Mouse (Mus musculus): ENCODE data around the gene Mroh2a. TPM values are rescaled to one million over a fixed set of nuclear protein-coding genes. Genes with fewer than 3 reads are reported as not detected.
A peak's percentile ranks its signal among the peaks of the same experiment; 100 is the strongest.

Mroh2a gene
- polyA plus RNA-seq, 1 experiment from 2014 or later = 2.2 TPM

GRCm38 (mm10) chr1:88304261-88304985 lies 77.6 kb downstream of the Mroh2a start:
- H3K4me2 ChIP-seq = no peak overlapping the region
- 61% methylated on average over 8 of the region's 8 CpGs for WGBS
- no peak overlapping the region for H3K27ac ChIP-seq
- H3K36me3 ChIP-seq = no peaks in the 10 kb centered on the region
- H3K4me1 ChIP-seq = no peaks in the 10 kb centered on the region
- peaks cover 52% of the 10 kb centered on the region for H3K9me3 ChIP-seq
- ATAC-seq (ENCODE audit: insufficient number of reproducible peaks, low FRiP score, low TSS enrichment, low read depth) = no peak
- H3K27me3 ChIP-seq = no peaks in the 10 kb centered on the region
- no peak overlapping the region for H3K9ac ChIP-seq
- H3K4me3 ChIP-seq = no peak overlapping the region

GRCm38 (mm10) chr1:88305018-88305795 lies 78.4 kb downstream of the Mroh2a start:
- H3K9me3 ChIP-seq = peaks cover 50% of the 10 kb centered on the region
- no peak overlapping the region for H3K4me3 ChIP-seq
- no peaks in the 10 kb centered on the region for H3K4me1 ChIP-seq
- no peak overlapping the region for H3K4me2 ChIP-seq
- H3K36me3 ChIP-seq = no peaks in the 10 kb centered on the region
- 46% methylated on average over 6 of the region's 6 CpGs for WGBS
- H3K27me3 ChIP-seq = no peaks in the 10 kb centered on the region
- ATAC-seq (ENCODE audit: insufficient number of reproducible peaks, low FRiP score, low TSS enrichment, low read depth) = no peak
- no peak overlapping the region for H3K27ac ChIP-seq
- H3K9ac ChIP-seq = no peak overlapping the region

- ATAC-seq (ENCODE audit: insufficient number of reproducible peaks, low FRiP score, low TSS enrichment, low read depth) = no peak
- Histone ChIP-seq H3K36me3 (no peaks in the 10 kb centered on the region), H3K9ac (no peak overlapping the region), H3K4me1 (no peaks in the 10 kb centered on the region), H3K4me2 (no peak overlapping the region), H3K4me3 (no peak overlapping the region), H3K9me3 (peaks cover 37% of the 10 kb centered on the region), H3K27me3 (no peaks in the 10 kb centered on the region), H3K27ac (no peak overlapping the region)
- WGBS = 62% methylated on average over 1 of the region's 1 CpGs
Observed at GRCm38 (mm10) chr1:88306543-88306942, 79.8 kb downstream of the Mroh2a start.

GRCm38 (mm10) chr1:88307180-88307579 lies 80.4 kb downstream of the Mroh2a start:
- WGBS = 65% methylated on average over 12 of the region's 12 CpGs
- no peak for ATAC-seq (ENCODE audit: insufficient number of reproducible peaks, low FRiP score, low TSS enrichment, low read depth)
- Histone ChIP-seq H3K9ac (no peak overlapping the region), H3K9me3 (peaks cover 36% of the 10 kb centered on the region), H3K27me3 (no peaks in the 10 kb centered on the region), H3K36me3 (no peaks in the 10 kb centered on the region), H3K4me3 (no peak overlapping the region), H3K4me2 (no peak overlapping the region), H3K27ac (no peak overlapping the region), H3K4me1 (no peaks in the 10 kb centered on the region)

- ATAC-seq (ENCODE audit: insufficient number of reproducible peaks, low FRiP score, low TSS enrichment, low read depth) = no peak
- Histone ChIP-seq H3K4me3 (no peak overlapping the region), H3K9me3 (peaks cover 27% of the 10 kb centered on the region), H3K4me1 (no peaks in the 10 kb centered on the region), H3K27me3 (no peaks in the 10 kb centered on the region), H3K27ac (no peak overlapping the region), H3K9ac (no peak overlapping the region), H3K36me3 (no peaks in the 10 kb centered on the region), H3K4me2 (no peak overlapping the region)
- WGBS = 51% methylated on average over 2 of the region's 2 CpGs
Observed at GRCm38 (mm10) chr1:88309020-88309419, 82.2 kb downstream of the Mroh2a start.

GRCm38 (mm10) chr1:88309905-88310304 lies 83.1 kb downstream of the Mroh2a start:
- Histone ChIP-seq H3K4me2 (no peak overlapping the region), H3K9me3 (peaks cover 21% of the 10 kb centered on the region; the same call in 1 of the 2 replicates), H3K36me3 (no peaks in the 10 kb centered on the region), H3K27ac (no peak overlapping the region), H3K4me3 (no peak overlapping the region), H3K27me3 (no peaks in the 10 kb centered on the region), H3K4me1 (no peaks in the 10 kb centered on the region), H3K9ac (no peak overlapping the region)
- 53% methylated on average over 3 of the region's 3 CpGs for WGBS
- ATAC-seq (ENCODE audit: insufficient number of reproducible peaks, low FRiP score, low TSS enrichment, low read depth) = no peak; the same call in 1 of the 2 replicates

- Histone ChIP-seq H3K9me3 (peaks cover 21% of the 10 kb centered on the region; the same call in 1 of the 2 replicates), H3K9ac (no peak overlapping the region), H3K36me3 (no peaks in the 10 kb centered on the region), H3K4me3 (no peak overlapping the region), H3K4me1 (no peaks in the 10 kb centered on the region), H3K27ac (no peak overlapping the region), H3K27me3 (no peaks in the 10 kb centered on the region), H3K4me2 (no peak overlapping the region)
- 66% methylated on average over 3 of the region's 3 CpGs for WGBS
- 0 out of 2 replicates have a peak, but pooled peaks have one; percentile 48 for ATAC-seq (ENCODE audit: insufficient number of reproducible peaks, low FRiP score, low TSS enrichment, low read depth)
Observed at GRCm38 (mm10) chr1:88310349-88310748, 83.6 kb downstream of the Mroh2a start.

Other genes starting within 250 kb of the Mroh2a start
- 38.0 and 39.2 TPM in 2 replicates for gene Usp40, start 218.4 kb upstream of the Mroh2a start, polyA plus RNA-seq (2015; fragmentation: Nextera tagmentation; extraction: Ambion mirVana)
- gene Ugt1a10, start 171.6 kb upstream of the Mroh2a start, polyA plus RNA-seq (2015; fragmentation: Nextera tagmentation; extraction: Ambion mirVana) = not detected in 2 replicates
- not detected in 2 replicates for gene Ugt1a9, start 156.2 kb upstream of the Mroh2a start, polyA plus RNA-seq (2015; fragmentation: Nextera tagmentation; extraction: Ambion mirVana)
- gene Ugt1a8, start 139.2 kb upstream of the Mroh2a start, polyA plus RNA-seq (2015; fragmentation: Nextera tagmentation; extraction: Ambion mirVana) = not detected in 2 replicates
- gene Ugt1a7c, start 131.9 kb upstream of the Mroh2a start, polyA plus RNA-seq (2015; fragmentation: Nextera tagmentation; extraction: Ambion mirVana) = 4.2 and 4.6 TPM in 2 replicates
- 0.60 and 1.00 TPM in 2 replicates for gene Ugt1a6b, start 123.7 kb upstream of the Mroh2a start, polyA plus RNA-seq (2015; fragmentation: Nextera tagmentation; extraction: Ambion mirVana)
- gene Ugt1a6a, start 92.2 kb upstream of the Mroh2a start, polyA plus RNA-seq (2015; fragmentation: Nextera tagmentation; extraction: Ambion mirVana) = 7.5 and 8.1 TPM in 2 replicates
- gene Ugt1a5, start 61.0 kb upstream of the Mroh2a start, polyA plus RNA-seq (2015; fragmentation: Nextera tagmentation; extraction: Ambion mirVana) = not detected in 2 replicates
- not detected in 2 replicates for gene Ugt1a2, start 26.4 kb upstream of the Mroh2a start, polyA plus RNA-seq (2015; fragmentation: Nextera tagmentation; extraction: Ambion mirVana)
- 11.1 and 11.6 TPM in 2 replicates for gene Dnajb3, start 21.2 kb upstream of the Mroh2a start, polyA plus RNA-seq (2015; fragmentation: Nextera tagmentation; extraction: Ambion mirVana)
- 10.8 and 12.3 TPM in 2 replicates for gene Ugt1a1, start 15.0 kb upstream of the Mroh2a start, polyA plus RNA-seq (2015; fragmentation: Nextera tagmentation; extraction: Ambion mirVana)
- gene Hjurp, start 50.6 kb downstream of the Mroh2a start, polyA plus RNA-seq (2015; fragmentation: Nextera tagmentation; extraction: Ambion mirVana) = 161 and 168 TPM in 2 replicates
- gene Trpm8, start 50.7 kb downstream of the Mroh2a start, polyA plus RNA-seq (2015; fragmentation: Nextera tagmentation; extraction: Ambion mirVana) = not detected in 2 replicates
- gene Spp2, start 180.0 kb downstream of the Mroh2a start, polyA plus RNA-seq (2015; fragmentation: Nextera tagmentation; extraction: Ambion mirVana) = 0.54 TPM in 1 of 2 replicates, not detected in the other